Mouse (Mus musculus) duodenum, adult 2 months (tissue): Measurements from ENCODE around the gene Nkx6-2. TPM values are rescaled to one million over a fixed set of nuclear protein-coding genes. Genes with fewer than 3 reads are reported as not detected.

Source experiments
- polyA plus RNA-seq: library from polyadenylated mRNA; depleted of rRNA; stranded (reverse); fragments of >200 nt; gene quantifications from 2 replicates; pipeline ENCODE4 v1.2.3, GENCODE M21; 2012; ENCODE audit warnings: low replicate concordance; rRNA removed

Nkx6-2 gene
- 0.39 and 24.4 TPM in 2 replicates for polyA plus RNA-seq

GRCm38 (mm10) chr7:139582595-139582994 lies at the start of gene Nkx6-2:
TSS of gene Nkx6-2 (minus strand) at chr7:139582797.

Other genes starting within 250 kb of the Nkx6-2 start
- 25.4 and 42.1 TPM in 2 replicates for gene Inpp5a, start 193.7 kb downstream of the Nkx6-2 start, polyA plus RNA-seq
- not detected in 2 replicates for gene Cfap46, start 101.0 kb upstream of the Nkx6-2 start, polyA plus RNA-seq